Mouse (Mus musculus): ENCODE results near the gene Rbfox3. TPM values are rescaled to one million over a fixed set of nuclear protein-coding genes. Genes with fewer than 3 reads are reported as not detected.

Rbfox3 gene
- polyA plus RNA-seq, 2 experiments: 0.08 to 0.17 TPM

DNA sequence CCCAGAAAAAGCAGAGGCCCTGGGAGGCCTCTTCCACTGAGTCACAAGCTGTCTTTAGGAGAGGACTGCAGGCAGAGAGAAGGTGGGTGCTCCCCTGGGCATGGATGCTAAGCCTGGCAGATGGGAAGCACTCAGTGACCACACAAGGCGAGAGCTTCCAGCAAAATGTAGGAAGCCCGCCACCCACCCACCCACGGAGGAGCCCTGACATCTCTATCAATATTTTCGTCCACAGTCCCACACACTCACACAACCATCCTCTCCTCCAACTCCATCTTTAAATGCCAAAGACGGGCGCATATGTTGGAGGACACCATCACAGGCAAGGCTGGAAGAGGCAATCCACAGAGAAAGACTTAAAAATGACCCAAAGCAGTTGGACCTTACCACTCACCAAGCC lies 10.5 kb upstream of the Rbfox3 start:
- no peaks in the 10 kb centered on the region for H3K27me3 ChIP-seq (ENCODE audit: control insufficient read depth, insufficient read depth, low read length)
- no peaks in the 10 kb centered on the region for H3K4me1 ChIP-seq (replicated peaks; ENCODE audit: control insufficient read depth in 2 of 2, insufficient read depth in 2 of 2, low read length in 1 of 2)
- no peak overlapping the region for H3K9ac ChIP-seq (replicated peaks)
- DNase-seq (ENCODE audit: low read depth in 3 of 3, low spot score in 3 of 3) (no peak), ATAC-seq (ENCODE audit: insufficient read depth) (no peak)
- no peak overlapping the region for H3K4me2 ChIP-seq (ENCODE audit: low read depth)
- WGBS (ENCODE audit: insufficient replicate concordance): 59% methylated on average over 6 of the region's 6 CpGs
- no peak overlapping the region for H3K4me3 ChIP-seq (ENCODE audit: insufficient read depth in 1 of 2, low read depth in 2 of 2, low read length in 2 of 2)
- H3K9me3 ChIP-seq (ENCODE audit: control insufficient read depth, low read length): no peaks in the 10 kb centered on the region
- no peaks in the 10 kb centered on the region for H3K36me3 ChIP-seq (replicated peaks; ENCODE audit: control insufficient read depth, insufficient read depth, low read depth)
- TF ChIP-seq EP300 (IDR thresholded peaks at IDR 0.05; ENCODE audit: low read depth) (no peak), CTCF (IDR thresholded peaks at IDR 0.05; ENCODE audit: low read depth) (no peak)
- no peak overlapping the region for H3K27ac ChIP-seq

DNA sequence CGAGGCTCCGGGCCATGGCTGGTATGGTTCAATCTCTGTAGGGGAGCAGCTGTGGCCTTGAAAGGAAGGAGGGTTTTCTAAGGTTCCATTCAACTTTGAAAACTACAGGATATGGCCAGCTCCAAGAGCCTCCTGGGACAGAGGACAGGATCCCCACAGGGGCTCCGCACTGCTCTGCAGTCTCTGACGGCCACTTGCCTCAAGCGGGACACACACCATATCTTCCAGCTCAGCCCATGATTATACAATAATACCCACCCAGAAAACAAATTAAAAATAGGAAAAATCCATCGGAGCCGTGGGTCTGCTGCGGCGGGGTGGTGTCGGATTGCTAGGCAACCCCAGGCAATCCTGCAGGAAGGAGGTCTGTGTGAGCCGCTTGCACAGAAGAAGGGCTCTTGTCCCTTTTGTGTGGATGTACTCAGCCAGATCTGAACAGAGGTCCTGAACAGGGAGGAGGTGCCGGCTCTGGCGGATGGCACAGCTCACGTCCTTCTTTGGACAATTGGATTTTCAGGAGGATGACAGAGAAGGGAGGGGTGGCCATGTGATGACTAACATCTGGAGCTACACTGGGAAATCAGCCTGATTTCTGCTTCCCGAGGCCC lies 5.1 kb upstream of the Rbfox3 start:
- ATAC-seq (ENCODE audit: insufficient read depth) (no peak), DNase-seq (ENCODE audit: low read depth in 3 of 3, low spot score in 3 of 3) (no peak)
- WGBS (ENCODE audit: insufficient replicate concordance): 52% methylated on average over 15 of the region's 15 CpGs
- H3K9me3 ChIP-seq (ENCODE audit: control insufficient read depth, low read length): no peaks in the 10 kb centered on the region
- H3K27me3 ChIP-seq (ENCODE audit: control insufficient read depth, insufficient read depth, low read length): no peaks in the 10 kb centered on the region
- no peak overlapping the region for H3K4me2 ChIP-seq (ENCODE audit: low read depth)
- TF ChIP-seq EP300 (IDR thresholded peaks at IDR 0.05; ENCODE audit: low read depth) (no peak), CTCF (IDR thresholded peaks at IDR 0.05; ENCODE audit: low read depth) (no peak)
- H3K4me1 ChIP-seq (replicated peaks; ENCODE audit: control insufficient read depth in 2 of 2, insufficient read depth in 2 of 2, low read length in 1 of 2): no peaks in the 10 kb centered on the region
- no peaks in the 10 kb centered on the region for H3K36me3 ChIP-seq (replicated peaks; ENCODE audit: control insufficient read depth, insufficient read depth, low read depth)
- H3K4me3 ChIP-seq (ENCODE audit: insufficient read depth in 1 of 2, low read depth in 2 of 2, low read length in 2 of 2): no peak overlapping the region
- no peak overlapping the region for H3K27ac ChIP-seq
- no peak overlapping the region for H3K9ac ChIP-seq (replicated peaks)

DNA sequence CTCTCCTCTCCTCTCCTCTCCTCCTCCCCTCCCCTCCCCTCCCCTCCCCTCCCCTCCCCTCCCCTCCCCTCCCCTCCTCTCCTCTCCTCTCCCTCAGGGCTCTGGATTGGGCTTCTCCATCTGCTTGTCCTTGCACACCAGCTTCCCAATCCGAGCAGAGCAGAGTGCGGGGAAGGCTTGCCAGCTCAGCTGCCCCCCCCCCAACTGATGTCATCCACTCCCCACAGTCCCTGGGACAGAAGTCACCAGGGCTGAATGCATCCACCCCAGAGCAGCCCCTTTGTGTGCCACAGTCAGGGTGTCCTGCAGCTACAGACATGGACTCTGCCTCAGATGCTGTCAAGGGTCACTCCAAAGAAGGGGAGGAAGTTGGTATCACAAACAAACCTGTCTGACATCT lies 4.5 kb upstream of the Rbfox3 start:
- WGBS (ENCODE audit: insufficient replicate concordance): 46% methylated on average over 2 of the region's 2 CpGs
- Histone ChIP-seq H3K9ac (replicated peaks) (no peak overlapping the region), H3K27ac (no peak overlapping the region), H3K4me3 (ENCODE audit: insufficient read depth in 1 of 2, low read depth in 2 of 2, low read length in 2 of 2) (no peak overlapping the region), H3K4me1 (replicated peaks; ENCODE audit: control insufficient read depth in 2 of 2, insufficient read depth in 2 of 2, low read length in 1 of 2) (no peaks in the 10 kb centered on the region), H3K36me3 (replicated peaks; ENCODE audit: control insufficient read depth, insufficient read depth, low read depth) (no peaks in the 10 kb centered on the region), H3K4me2 (ENCODE audit: low read depth) (no peak overlapping the region), H3K9me3 (ENCODE audit: control insufficient read depth, low read length) (no peaks in the 10 kb centered on the region), H3K27me3 (ENCODE audit: control insufficient read depth, insufficient read depth, low read length) (peaks cover 3% of the 10 kb centered on the region)
- ATAC-seq (ENCODE audit: insufficient read depth) (no peak), DNase-seq (ENCODE audit: low read depth in 3 of 3, low spot score in 3 of 3) (no peak)
- TF ChIP-seq EP300 (IDR thresholded peaks at IDR 0.05; ENCODE audit: low read depth): no peak
- TF ChIP-seq CTCF (IDR thresholded peaks at IDR 0.05; ENCODE audit: low read depth): no peak

DNA sequence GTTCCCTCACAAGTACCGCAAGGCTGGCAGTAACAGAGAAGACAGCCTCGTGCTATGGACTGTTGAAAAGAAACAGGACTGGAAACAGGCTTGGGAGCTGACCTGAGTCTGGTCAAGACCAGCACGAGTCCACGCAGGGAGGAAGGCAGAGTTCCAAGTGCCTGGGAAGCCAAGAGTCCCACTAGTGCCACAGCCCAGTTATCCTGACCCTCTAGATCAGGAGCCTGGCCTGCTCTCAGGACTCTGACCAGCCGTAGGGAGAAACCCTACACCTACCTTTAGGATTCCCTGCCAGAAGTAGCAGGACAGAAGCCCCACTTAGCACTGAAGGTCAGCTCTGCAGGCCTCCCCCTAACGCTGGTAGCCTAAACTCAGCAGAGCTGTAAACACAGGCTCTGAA lies 1.3 kb upstream of the Rbfox3 start:
- no peak overlapping the region for H3K4me2 ChIP-seq (ENCODE audit: low read depth)
- no peak overlapping the region for H3K27ac ChIP-seq
- no peak overlapping the region for H3K4me3 ChIP-seq (ENCODE audit: insufficient read depth in 1 of 2, low read depth in 2 of 2, low read length in 2 of 2)
- 38% methylated on average over 6 of the region's 6 CpGs for WGBS (ENCODE audit: insufficient replicate concordance)
- no peaks in the 10 kb centered on the region for H3K4me1 ChIP-seq (replicated peaks; ENCODE audit: control insufficient read depth in 2 of 2, insufficient read depth in 2 of 2, low read length in 1 of 2)
- TF ChIP-seq CTCF (IDR thresholded peaks at IDR 0.05; ENCODE audit: low read depth): no peak
- ATAC-seq (ENCODE audit: insufficient read depth) (no peak), DNase-seq (ENCODE audit: low read depth in 3 of 3, low spot score in 3 of 3) (no peak)
- H3K9me3 ChIP-seq (ENCODE audit: control insufficient read depth, low read length): no peaks in the 10 kb centered on the region
- peaks cover 35% of the 10 kb centered on the region for H3K27me3 ChIP-seq (ENCODE audit: control insufficient read depth, insufficient read depth, low read length)
- no peak overlapping the region for H3K9ac ChIP-seq (replicated peaks)
- no peaks in the 10 kb centered on the region for H3K36me3 ChIP-seq (replicated peaks; ENCODE audit: control insufficient read depth, insufficient read depth, low read depth)

DNA sequence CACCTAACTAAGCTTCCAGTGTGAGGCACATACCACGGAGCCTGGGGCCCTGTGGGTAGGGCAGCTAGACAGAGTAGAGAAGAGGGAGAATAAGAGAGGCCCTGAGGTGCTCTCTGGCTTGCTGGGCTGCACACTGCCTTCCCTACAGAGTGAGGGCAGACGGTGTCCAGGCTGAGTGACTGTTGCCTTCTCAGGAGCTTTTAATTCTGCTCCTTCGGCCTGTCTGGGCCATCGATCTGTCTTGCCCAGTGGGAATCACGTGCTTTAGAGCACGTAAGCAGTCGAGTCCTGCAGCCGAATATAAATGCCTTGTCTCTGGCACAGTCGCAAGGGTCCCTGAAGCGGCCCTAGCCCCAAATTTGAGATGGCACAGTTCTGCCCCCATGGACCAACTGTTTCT lies 641 bp downstream of the Rbfox3 start:
- 61% methylated on average over 10 of the region's 10 CpGs for WGBS (ENCODE audit: insufficient replicate concordance)

More for the DNA sequence above, 641 bp downstream of the Rbfox3 start:
- H3K4me1 ChIP-seq (replicated peaks; ENCODE audit: control insufficient read depth in 2 of 2, insufficient read depth in 2 of 2, low read length in 1 of 2): no peaks in the 10 kb centered on the region
- no peak for ATAC-seq (ENCODE audit: insufficient read depth)
- no peak overlapping the region for H3K4me3 ChIP-seq (ENCODE audit: insufficient read depth in 1 of 2, low read depth in 2 of 2, low read length in 2 of 2)
- no peaks in the 10 kb centered on the region for H3K36me3 ChIP-seq (replicated peaks; ENCODE audit: control insufficient read depth, insufficient read depth, low read depth)
- peaks cover 49% of the 10 kb centered on the region for H3K27me3 ChIP-seq (ENCODE audit: control insufficient read depth, insufficient read depth, low read length)
- TF ChIP-seq CTCF (IDR thresholded peaks at IDR 0.05; ENCODE audit: low read depth): no peak
- no peak for TF ChIP-seq EP300 (IDR thresholded peaks at IDR 0.05; ENCODE audit: low read depth)
- H3K9me3 ChIP-seq (ENCODE audit: control insufficient read depth, low read length): no peaks in the 10 kb centered on the region
- H3K4me2 ChIP-seq (ENCODE audit: low read depth): no peak overlapping the region
- DNase-seq (ENCODE audit: low read depth in 3 of 3, low spot score in 3 of 3): no peak
- H3K9ac ChIP-seq (replicated peaks): no peak overlapping the region
- H3K27ac ChIP-seq: no peak overlapping the region

All from liver, embryonic 14.5 days (tissue).